Comparison of ENCODE assay signal across 8 mouse cellular contexts in genomic region chr15:89122649-89123366, GRCm38 (mm10). TPM values are rescaled to one million over a fixed set of nuclear protein-coding genes. Genes with fewer than 3 reads are reported as not detected.
A peak's percentile ranks its signal among the peaks of the same experiment; 100 is the strongest.
DNase-seq lines count a peak whose midpoint lies in the region; ATAC-seq and TF ChIP-seq lines count a peak whose summit lies in the region.

Tubgcp6 (minus strand) TSS chr15:89123112.

- peaks cover 0 to 14% of the 10 kb centered on the region in 2 experiments; a peak in 3 of 4 replicates for H3K36me3 ChIP-seq in MEL (ENCODE audit: control insufficient read depth in 1 of 2, insufficient read depth in 2 of 2, low read length in 2 of 2)
- peaks cover 5% of the 10 kb centered on the region; the same call in 1 of the 2 replicates for H3K36me3 ChIP-seq in lung, embryonic 16.5 days (ENCODE audit: control insufficient read depth, insufficient read depth, low read length)

- no peaks in the 10 kb centered on the region for H3K9me3 ChIP-seq in MEL (replicated peaks; ENCODE audit: insufficient read depth, low read length)
- no peaks in the 10 kb centered on the region for H3K9me3 ChIP-seq in lung, embryonic 16.5 days (ENCODE audit: control insufficient read depth, low read length)

- no peak for TF ChIP-seq CTCF in MEL (IDR thresholded peaks at IDR 0.05 in 2 of 3, conservative IDR thresholded peaks at IDR 0.05 in 1 of 3; ENCODE audit: control insufficient read depth in 1 of 3, insufficient read depth in 1 of 3, low read depth in 2 of 3, low read length in 3 of 3, poor library complexity in 1 of 3, severe bottlenecking in 1 of 3)
- TF ChIP-seq CTCF in cerebellum, adult 2 months (IDR thresholded peaks at IDR 0.05; ENCODE audit: borderline replicate concordance, insufficient read depth, low read depth, low read length) = no peak

- peak within 1 kb of the TSS; percentile 6 for H3K27ac ChIP-seq in MEL (ENCODE audit: control insufficient read depth, low read depth, low read length)
- H3K27ac ChIP-seq in cerebellum, adult 2 months (ENCODE audit: insufficient read depth, low read length) = peak within 1 kb of the TSS; percentile 78
- H3K27ac ChIP-seq in lung, embryonic 16.5 days (ENCODE audit: low read length) = peak within 1 kb of the TSS; percentile 39

- TF ChIP-seq EP300 in MEL (IDR thresholded peaks at IDR 0.05; ENCODE audit: low read depth in 1 of 2, low read length in 2 of 2) = no peak

- H3K79me2 ChIP-seq in MEL (ENCODE audit: control insufficient read depth, insufficient read depth, low read length, poor library complexity) = peaks cover 35% of the 10 kb centered on the region

- TF ChIP-seq POLR2A in MEL (IDR thresholded peaks at IDR 0.05; ENCODE audit: control insufficient read depth in 1 of 2, insufficient read depth in 1 of 2, low read depth in 1 of 2, low read length in 2 of 2, poor library complexity in 1 of 2) = peak; percentile 91 to 93
- peak; percentile 83 for TF ChIP-seq POLR2A in cerebellum, adult 2 months (IDR thresholded peaks at IDR 0.05; ENCODE audit: borderline replicate concordance, insufficient read depth, low read length)

- peaks cover 0 to 18% of the 10 kb centered on the region in 2 experiments; a peak in 3 of 4 replicates for H3K4me1 ChIP-seq in MEL (ENCODE audit: control insufficient read depth in 1 of 2, insufficient read depth in 2 of 2, low read length in 2 of 2)
- peaks cover 21% of the 10 kb centered on the region for H3K4me1 ChIP-seq in cerebellum, adult 2 months (ENCODE audit: control insufficient read depth, insufficient read depth, low read length)
- peaks cover 28% of the 10 kb centered on the region for H3K4me1 ChIP-seq in lung, embryonic 16.5 days (replicated peaks; ENCODE audit: control insufficient read depth, insufficient read depth, low read length)

- H3K4me3 ChIP-seq in MEL (ENCODE audit: control insufficient read depth in 1 of 2, insufficient read depth in 1 of 2, low read depth in 2 of 2, low read length in 2 of 2) = peak within 1 kb of the TSS; percentile 61 to 87
- H3K4me3 ChIP-seq in cerebellum, adult 2 months (replicated peaks; ENCODE audit: insufficient read depth, low read depth, low read length) = peak within 1 kb of the TSS; percentile 88
- peak within 1 kb of the TSS; percentile 78 for H3K4me3 ChIP-seq in lung, embryonic 16.5 days (ENCODE audit: low read length)

- peak within 1 kb of the TSS; percentile 88 for H3K9ac ChIP-seq in MEL (ENCODE audit: control insufficient read depth, low read depth, low read length, poor library complexity, severe bottlenecking)
- peak within 1 kb of the TSS; percentile 83 for H3K9ac ChIP-seq in lung, embryonic 16.5 days (ENCODE audit: low read length)

- under 1% methylated on average over 47 of the region's 47 CpGs for WGBS in cerebellum, adult 2 months
- under 1% methylated on average over 47 of the region's 47 CpGs for WGBS in lung, embryonic 16.5 days

- no peak for TF ChIP-seq RAD21 in MEL (IDR thresholded peaks at IDR 0.05; ENCODE audit: low read depth, low read length)

- H3K27me3 ChIP-seq in MEL (ENCODE audit: control insufficient read depth in 1 of 2, insufficient read depth in 2 of 2, low read length in 2 of 2) = no peaks in the 10 kb centered on the region
- no peaks in the 10 kb centered on the region for H3K27me3 ChIP-seq in cerebellum, adult 2 months (ENCODE audit: control insufficient read depth, insufficient read depth, low read length)
- no peaks in the 10 kb centered on the region for H3K27me3 ChIP-seq in lung, embryonic 16.5 days (ENCODE audit: control insufficient read depth, insufficient read depth, low read depth, low read length)

- H3K4me2 ChIP-seq in lung, embryonic 16.5 days (ENCODE audit: low read depth, low read length) = peak within 1 kb of the TSS; percentile 95

- peak; percentile 93 for DNase-seq in MEL (ENCODE audit: low read depth, low spot score)
- DNase-seq in cerebellum, adult 2 months = peak; percentile 96 to 98
- peak; percentile 95 for DNase-seq in forelimb bud, embryonic 11.5 days (ENCODE audit: low read depth, low spot score)
- peak; percentile 92 for DNase-seq in layer of hippocampus, adult 9-10 months (ENCODE audit: low spot score)
- peak; percentile 88 for DNase-seq in ovary, postnatal 10 days (ENCODE audit: low spot score)
- DNase-seq in thymus, postnatal 10 days (ENCODE audit: low spot score in 2 of 2) = peak; percentile 88 to 90

- peak; percentile 88 to 93 for ATAC-seq in hematopoietic stem cell, adult 5-6 weeks (replicated peaks in 1 of 2; ENCODE audit: insufficient read depth in 1 of 2, low FRiP score in 2 of 2, low TSS enrichment in 1 of 2, low read depth in 1 of 2, poor library complexity in 2 of 2, severe bottlenecking in 2 of 2)
- ATAC-seq in lung, embryonic 16.5 days (ENCODE audit: low read depth) = peak; percentile 88

TF ChIP-seq in MEL, 35 proteins besides CTCF, POLR2A, EP300 and RAD21:
- peak; percentile 92; the same call in 1 of the 2 replicates for TF ChIP-seq E2F4 (IDR thresholded peaks at IDR 0.05; ENCODE audit: borderline replicate concordance, low read depth, low read length)
- 0 out of 2 replicates have a peak, but pooled peaks have one; percentile 47 for TF ChIP-seq MAX (IDR thresholded peaks at IDR 0.05; ENCODE audit: low read length)
- TF ChIP-seq MYB (IDR thresholded peaks at IDR 0.05; ENCODE audit: low read depth, low read length) = no peak
- no peak for TF ChIP-seq POLR2AphosphoS5 (IDR thresholded peaks at IDR 0.05; ENCODE audit: borderline replicate concordance, low read depth, low read length)
- TF ChIP-seq CHD1 (IDR thresholded peaks at IDR 0.05; ENCODE audit: low read depth, low read length) = no peak
- peak; percentile 94 for TF ChIP-seq HCFC1 (IDR thresholded peaks at IDR 0.05; ENCODE audit: low read depth, low read length)
- peak; percentile 73; the same call in 1 of the 2 replicates for TF ChIP-seq ZMIZ1 (IDR thresholded peaks at IDR 0.05; ENCODE audit: low read depth, low read length)
- no peak for TF ChIP-seq USF2 (IDR thresholded peaks at IDR 0.05; ENCODE audit: borderline replicate concordance in 1 of 2, insufficient read depth in 1 of 2, low read depth in 1 of 2, low read length in 2 of 2)
- TF ChIP-seq TBP (IDR thresholded peaks at IDR 0.05; ENCODE audit: low read depth, low read length) = peak; percentile 82
- TF ChIP-seq POLR2AphosphoS2 (IDR thresholded peaks at IDR 0.05; ENCODE audit: low read length) = peak; percentile 98
- peak; percentile 57; the same call in 1 of the 2 replicates for TF ChIP-seq ELF1 (IDR thresholded peaks at IDR 0.05; ENCODE audit: low read depth, low read length)
- TF ChIP-seq MXI1 (IDR thresholded peaks at IDR 0.05; ENCODE audit: low read depth, low read length) = peak; percentile 78
- TF ChIP-seq MAZ (IDR thresholded peaks at IDR 0.05; ENCODE audit: low read depth, low read length) = peak; percentile 29; the same call in 1 of the 2 replicates
- TF ChIP-seq TCF12 (IDR thresholded peaks at IDR 0.05; ENCODE audit: low read depth, low read length) = 0 out of 2 replicates have a peak, but pooled peaks have one; percentile 39
- TF ChIP-seq BHLHE40 (IDR thresholded peaks at IDR 0.05; ENCODE audit: borderline replicate concordance, low read depth, low read length) = no peak
- no peak for TF ChIP-seq MYC (IDR thresholded peaks at IDR 0.05; ENCODE audit: low read depth, low read length)
- TF ChIP-seq USF1 (IDR thresholded peaks at IDR 0.05; ENCODE audit: low read depth, low read length) = no peak
- no peak for TF ChIP-seq RCOR1 (IDR thresholded peaks at IDR 0.05; ENCODE audit: low read depth, low read length)
- TF ChIP-seq GABPA (IDR thresholded peaks at IDR 0.05; ENCODE audit: low read depth, low read length) = no peak
- TF ChIP-seq SIN3A (IDR thresholded peaks at IDR 0.05; ENCODE audit: low read length) = peak; percentile 97
- TF ChIP-seq NELFE (IDR thresholded peaks at IDR 0.05; ENCODE audit: low read depth, low read length) = peak; percentile 75

RNA-seq across cellular contexts. Expression of gene Tubgcp6, which starts in this region (rescaled TPM):
- 14.4 and 17.5 TPM in 2 replicates for total RNA-seq in MEL (2012; rRNA removed)
- 10 to 100 TPM in 1 of 2 experiments, not detected in 1; 25.3 TPM for polyA plus RNA-seq in MEL (2012; ENCODE audit: insufficient read depth in 1 of 2, insufficient read length in 2 of 2, low read depth in 1 of 2, low replicate concordance in 2 of 2, missing spikeins in 1 of 2)
- polyA plus RNA-seq in cerebellum, adult 2 months (2012; rRNA removed) = 77.4 and 82.1 TPM in 2 replicates
- total RNA-seq in hematopoietic stem cell, adult 5-6 weeks (2017) = 18.2 and 24.1 TPM in 2 replicates
- polyA plus RNA-seq in lung, embryonic 16.5 days (2015; fragmentation: Nextera tagmentation; extraction: Ambion mirVana) = 15.5 and 15.7 TPM in 2 replicates

Comparison
In these comparisons a context has a peak if more than half of its experiments do, and no peak if none do; other contexts are left out.
1. Peak in every context shown above with its lines: DNase-seq, ATAC-seq, H3K4me3 ChIP-seq and H3K27ac ChIP-seq.
2. H3K27ac ChIP-seq: peak in every context shown above with its lines; median percentile 78 in cerebellum, adult 2 months; 39 in lung, embryonic 16.5 days; 6 in MEL.